Mouse (Mus musculus) heart, adult 18-20 months (tissue): ENCODE measurements around the gene Atp6v0d1. TPM values are rescaled to one million over a fixed set of nuclear protein-coding genes. Genes with fewer than 3 reads are reported as not detected.

Source experiments
- DNase-seq, 2 experiments: peaks; one replicate each; pipeline ENCODE4 v3.0.0; 2021 to 2022; ENCODE audit warnings: mixed read lengths in 1 of 2
- total RNA-seq, 2 experiments: library from RNA; stranded (reverse); gene quantifications; 2 replicates each; pipeline ENCODE4 v1.2.3; 2021

Gene Atp6v0d1
- total RNA-seq, 2 experiments from 2014 or later = 50.4 to 53.2 TPM

DNA sequence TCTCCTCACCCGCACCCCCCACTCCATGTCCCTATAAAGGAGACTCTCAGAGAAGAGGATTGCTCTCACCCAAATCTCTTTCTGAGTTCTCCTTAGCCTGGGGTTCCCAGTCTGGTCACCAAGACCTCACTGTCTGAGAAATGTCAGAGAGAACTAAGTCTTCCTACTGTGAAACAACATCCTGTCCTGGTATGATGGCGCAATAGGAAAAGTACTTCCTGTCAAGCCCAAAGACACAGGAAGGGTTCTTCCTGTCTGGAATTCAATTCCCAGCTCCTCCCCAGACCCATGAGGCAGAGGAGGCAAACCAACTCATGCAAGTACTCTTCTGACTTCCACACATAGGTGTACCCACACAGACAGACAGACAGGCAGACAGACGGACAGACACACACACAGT lies 61.2 kb downstream of the Atp6v0d1 start:
- DNase-seq = peak in 1 of 2 experiments; percentile 71

DNA sequence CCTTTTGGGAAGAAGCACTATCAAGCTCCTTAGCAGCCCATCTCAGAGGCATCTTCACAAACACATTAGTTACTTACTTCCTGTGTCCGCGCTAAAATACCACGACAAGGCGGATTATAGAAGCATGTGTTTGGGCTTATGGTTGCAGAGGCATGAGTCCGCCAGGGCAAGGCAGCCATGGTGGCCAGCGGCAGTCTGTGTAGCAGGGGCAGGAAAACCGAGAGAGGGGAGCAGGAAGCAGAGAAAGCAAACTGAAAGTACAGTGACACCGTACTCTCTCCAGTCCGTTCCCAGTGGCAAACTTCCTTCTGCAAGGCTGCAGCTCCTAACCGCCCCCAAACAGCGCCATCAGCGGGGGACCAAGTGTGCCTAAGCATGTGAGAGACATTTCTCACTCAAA lies 66.1 kb downstream of the Atp6v0d1 start:
- peak; percentile 26 to 38 for DNase-seq

DNA sequence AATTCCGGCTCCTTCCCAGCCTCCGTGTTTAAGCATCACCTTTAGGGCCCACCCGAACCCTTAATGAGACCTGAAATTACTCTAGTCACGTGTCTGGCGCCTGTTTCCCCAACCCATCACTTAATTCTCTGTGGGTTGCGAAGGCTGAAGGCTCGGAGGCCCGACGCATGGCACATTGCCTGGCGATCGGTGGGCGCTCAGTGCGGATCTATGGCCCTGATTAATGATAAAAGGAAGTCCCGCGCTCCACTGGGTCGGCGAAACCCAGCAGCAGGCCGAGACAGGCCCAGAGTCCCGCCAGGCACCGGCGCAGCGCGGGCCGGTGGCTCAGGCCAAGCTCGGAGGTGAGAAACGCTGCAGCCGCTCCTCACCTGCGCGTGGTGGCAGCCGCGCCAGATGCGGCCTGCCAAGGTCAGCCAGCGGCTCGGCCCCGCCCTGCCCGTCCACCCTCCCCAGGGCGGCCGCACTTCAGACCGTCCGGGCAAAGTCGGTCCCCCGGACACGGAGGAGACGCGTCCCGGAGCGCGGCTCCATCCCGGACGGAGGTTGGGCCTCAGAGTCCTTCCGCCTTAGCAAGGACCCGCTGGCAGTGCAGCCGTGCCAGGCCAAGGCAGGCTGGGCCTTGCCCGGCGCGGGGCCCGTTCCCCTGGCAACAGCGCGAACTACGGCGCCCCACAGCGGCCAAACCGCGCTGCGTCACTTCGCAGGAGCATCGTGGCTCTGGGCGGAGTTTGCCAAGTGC lies 69.2 kb downstream of the Atp6v0d1 start, which contains the start of gene Zdhhc1:
Gene Zdhhc1, minus strand, starts transcription at position 464 of the 742 bp plus-strand sequence.
- DNase-seq = peak; percentile 91 to 94

DNA sequence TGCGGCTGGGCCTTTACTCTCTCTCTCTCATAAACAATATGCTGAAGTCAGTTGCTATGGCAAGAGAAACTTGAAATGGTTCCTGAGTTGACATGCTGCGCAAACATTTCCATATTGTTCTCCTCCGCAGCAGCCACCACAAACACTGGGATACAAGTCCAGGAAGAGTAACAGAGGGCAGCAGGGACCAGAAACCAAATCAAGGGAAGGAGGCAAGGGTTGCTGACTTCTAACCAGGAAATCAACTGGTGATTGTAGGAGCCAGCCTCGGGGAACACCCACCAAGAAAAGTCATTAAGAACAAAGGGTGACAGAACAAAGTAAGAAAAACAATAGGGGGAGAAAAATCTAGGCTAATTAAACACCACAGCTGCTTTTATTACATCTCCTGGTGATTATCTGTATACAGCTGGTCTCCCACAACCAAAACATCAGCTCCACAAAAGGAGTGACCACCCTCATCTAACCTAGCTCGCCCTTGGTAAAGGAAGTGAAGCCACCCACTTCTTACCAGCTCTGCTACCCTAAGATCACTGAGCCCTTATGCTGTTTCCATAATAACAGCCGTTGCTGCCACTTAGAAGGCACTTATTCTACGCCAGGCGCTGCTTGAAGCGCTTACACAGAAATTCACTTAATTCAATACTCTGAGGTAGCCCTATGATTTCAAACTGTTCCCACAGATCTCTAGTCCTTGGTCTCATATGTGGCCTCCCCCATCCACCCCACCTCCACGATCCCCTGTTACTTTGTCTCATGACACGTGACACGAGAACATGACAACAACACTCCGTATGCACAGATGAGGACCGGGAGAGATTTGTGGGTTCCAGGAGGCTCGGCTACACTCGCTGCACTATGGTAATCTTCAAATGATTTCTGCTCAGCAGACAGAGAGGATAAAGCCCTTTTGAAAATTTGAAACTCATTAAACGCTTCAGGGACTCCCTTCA lies 70.2 kb downstream of the Atp6v0d1 start:
- peak in 1 of 2 experiments; percentile 38 for DNase-seq

DNA sequence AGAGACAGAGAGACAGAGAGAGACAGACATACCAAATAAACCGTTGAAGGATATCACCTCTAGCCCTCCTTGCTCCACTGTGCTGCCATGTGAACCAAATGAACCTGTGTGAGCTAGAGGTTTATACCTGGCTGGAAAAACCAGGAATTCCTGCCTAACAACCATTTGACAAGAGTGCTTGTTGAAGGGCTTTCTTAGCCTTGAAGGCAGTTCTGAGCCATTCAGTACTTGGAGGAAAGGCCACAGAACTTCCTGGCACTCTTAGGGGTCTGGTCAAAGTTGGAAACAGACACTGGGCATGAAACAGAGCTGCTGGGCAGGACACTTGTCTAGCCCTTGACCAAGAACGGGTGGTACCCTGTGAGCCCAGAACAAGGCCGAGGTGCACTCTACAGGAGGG lies 71.3 kb downstream of the Atp6v0d1 start:
- DNase-seq = no peak

DNA sequence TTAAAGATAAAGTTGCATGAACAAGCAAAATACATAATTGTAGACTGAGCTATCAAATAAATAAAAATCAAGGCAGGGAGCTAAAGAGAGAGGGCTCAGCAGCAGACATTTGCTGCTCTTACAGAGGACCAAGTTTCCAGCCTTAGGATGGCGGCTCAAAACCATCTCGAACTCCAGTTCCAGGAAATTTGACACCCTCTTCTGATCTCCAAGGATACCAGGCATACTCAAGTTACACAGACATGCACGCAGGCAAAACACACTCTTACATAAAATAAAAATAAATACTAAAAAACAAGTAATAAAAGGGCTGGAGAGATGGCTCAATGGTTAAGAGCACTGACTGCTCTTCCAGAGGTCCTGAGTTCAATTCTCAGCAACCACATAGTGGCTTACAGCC lies 72.4 kb downstream of the Atp6v0d1 start:
- no peak for DNase-seq

DNA sequence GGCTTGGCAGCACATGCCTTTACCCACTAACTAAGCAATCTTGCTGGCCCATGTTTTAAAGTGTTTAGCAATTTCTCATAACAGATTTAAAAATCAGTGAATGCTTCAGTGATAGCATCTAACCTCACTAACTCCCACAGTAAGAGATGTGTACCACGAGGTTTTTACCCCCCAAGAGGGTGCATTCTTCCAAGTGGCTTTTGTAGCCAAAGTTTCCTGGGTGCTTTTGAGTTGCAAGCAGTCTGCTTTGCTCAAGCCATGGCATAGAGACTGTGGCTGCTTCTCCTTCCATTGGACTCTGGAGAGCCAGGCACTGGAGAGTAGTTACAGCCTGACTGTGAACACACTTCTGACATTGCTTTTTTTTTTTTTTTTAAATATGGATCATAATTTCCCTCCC lies 76.6 kb downstream of the Atp6v0d1 start:
- no peak for DNase-seq

DNA sequence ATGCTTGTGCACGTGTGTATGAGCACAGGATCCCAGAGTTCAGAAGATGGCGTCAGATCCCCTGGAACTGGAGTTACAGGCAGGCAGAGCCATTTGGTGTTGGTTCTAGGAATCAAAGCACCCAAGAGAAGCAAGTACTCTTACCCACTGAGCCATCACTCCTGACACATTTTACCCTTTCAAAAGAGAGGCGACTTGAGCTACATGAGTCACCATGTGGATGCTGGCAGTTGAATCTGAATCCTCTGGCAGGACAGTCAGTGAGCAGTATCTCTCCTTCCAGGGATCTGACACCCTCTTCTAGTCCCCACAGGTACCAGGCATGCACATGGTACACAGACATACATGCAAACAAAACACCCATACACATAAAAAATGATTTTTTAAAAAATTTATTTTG lies 77.8 kb downstream of the Atp6v0d1 start:
- DNase-seq = no peak

DNA sequence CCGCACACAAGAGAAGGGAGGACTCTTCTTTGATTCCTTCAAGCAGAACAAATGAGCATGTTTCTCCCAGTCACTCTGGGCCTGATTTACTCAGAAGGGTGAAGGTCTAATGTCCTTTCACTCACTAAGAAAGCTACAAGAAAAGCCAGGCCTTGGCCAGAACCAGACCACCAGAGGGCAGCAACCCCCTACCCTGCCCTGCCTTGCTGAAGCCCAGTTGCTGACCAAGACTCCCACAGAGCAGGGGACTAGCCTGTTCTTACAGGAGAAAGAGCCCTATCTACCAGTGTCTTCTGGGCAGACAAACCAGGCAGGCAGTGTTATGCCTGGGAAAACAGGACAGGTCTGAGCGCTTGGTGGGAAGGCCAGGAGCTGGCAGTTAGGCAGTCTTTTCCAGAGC lies 81.5 kb downstream of the Atp6v0d1 start:
- DNase-seq = peak; percentile 69 to 75

DNA sequence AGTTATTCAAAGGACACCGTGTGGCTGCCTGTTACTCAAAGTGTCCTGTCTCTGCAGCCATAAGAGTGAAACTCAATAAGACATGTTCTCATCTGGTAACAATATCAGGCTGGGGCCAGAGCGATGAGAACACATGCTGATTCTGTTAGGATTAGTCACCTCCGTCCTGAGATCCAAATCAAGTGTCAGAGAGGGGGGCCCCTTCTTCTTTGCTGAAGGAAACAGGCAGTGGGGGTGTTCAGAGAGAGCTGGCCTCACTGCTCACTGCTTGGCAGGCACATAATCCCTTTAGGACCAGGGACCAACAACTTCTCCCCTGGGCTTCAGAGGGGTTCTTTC lies 81.8 kb downstream of the Atp6v0d1 start:
- DNase-seq = peak; percentile 35 to 54

DNA sequence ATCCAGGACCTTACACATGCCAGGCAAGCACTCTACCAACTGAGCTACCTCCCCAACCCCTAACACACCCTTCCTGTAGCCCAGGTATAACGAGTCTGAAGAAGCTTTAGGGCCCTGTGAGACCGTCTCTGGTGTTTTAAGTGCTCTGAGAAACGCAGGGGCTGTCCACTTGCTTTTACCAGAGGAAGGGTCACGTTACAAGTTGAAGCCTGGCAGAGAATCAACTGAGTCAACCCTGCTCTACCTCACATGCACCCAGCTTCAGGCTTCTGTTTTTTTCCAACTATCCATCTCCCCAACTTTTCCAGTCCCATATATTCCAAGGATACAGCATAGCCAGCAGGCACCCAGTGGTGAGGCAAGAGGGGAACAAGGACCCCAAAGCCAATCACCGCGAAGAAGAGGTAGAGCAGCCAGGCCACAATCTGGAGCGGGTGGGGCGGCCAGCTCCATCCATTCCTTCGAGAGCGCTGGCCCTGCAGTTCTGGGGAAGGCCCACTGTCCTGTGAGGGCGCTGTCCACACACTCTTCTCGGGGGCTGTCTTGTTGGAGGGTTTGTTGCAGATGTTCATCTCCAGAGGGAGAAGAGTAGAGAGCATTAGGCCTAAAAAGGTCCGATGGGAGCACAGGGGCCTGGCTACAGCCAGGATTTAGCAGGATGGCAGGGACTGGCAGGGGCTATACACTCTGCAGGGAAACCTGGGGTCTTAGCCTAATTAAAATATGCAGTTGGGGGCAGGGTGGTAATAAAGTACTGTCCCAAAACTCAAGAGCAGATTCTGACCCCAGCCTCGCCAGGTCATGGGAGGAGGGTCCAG lies 82.4 kb downstream of the Atp6v0d1 start:
- DNase-seq = peak; percentile 73 to 78

DNA sequence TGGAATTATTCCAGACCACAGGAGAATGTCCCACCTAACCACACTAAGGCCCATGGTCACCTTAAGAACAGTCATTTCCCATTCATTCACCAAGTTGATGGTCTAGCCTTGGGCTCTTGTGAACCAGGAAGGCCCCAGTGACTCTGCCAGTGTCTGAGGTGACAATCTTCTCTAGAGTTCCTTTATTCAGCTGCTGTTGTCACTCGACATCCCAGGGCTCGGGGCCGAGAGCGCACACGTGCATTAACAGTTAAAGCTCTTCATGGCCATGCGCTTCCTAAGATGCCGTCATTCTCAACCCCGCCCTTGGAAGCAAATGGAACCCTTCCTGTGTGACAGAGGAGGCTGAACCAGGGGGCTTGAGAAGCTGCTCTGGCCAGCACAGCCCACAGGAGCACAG lies 83.7 kb downstream of the Atp6v0d1 start:
- DNase-seq = peak in 1 of 2 experiments; percentile 14

DNA sequence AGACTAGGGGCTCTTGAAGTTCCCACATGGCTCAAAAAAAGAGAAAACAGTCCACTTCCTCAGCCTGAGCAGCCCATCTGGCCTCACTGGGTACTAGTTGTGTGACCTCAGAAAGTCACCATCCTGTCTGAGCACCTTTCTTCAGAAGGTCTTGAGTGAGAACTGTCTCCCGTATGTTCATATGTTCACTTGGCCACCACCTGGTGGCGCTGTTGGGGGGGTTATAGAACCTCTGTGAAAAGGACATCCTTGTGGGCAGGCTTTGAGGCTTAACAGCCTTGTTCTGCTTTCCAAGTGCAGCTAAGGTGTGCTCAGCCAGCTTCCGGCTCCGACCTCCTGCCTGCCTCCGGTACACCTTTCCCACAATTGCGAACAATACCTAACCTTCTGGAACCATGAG lies 84.4 kb downstream of the Atp6v0d1 start:
- DNase-seq = peak in 1 of 2 experiments; percentile 36

DNA sequence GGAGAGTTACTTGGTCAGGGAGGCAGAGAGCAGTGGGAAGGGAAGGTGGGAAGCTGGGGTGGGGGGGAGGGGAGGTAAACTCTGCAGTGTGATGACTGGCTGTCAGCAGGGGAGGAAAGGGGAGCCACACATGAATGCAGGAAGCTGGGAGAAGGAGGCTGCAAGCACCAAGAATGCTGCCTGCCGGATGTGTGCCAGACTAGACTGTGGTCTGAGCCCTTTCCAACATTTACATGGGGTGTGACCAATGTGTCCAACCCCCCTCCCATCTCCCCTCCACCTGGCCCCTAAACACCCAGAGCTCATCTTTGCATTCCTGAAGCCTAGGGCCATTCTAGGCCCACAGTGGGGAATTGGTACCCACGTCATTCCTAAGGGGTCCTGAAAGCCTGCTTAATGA lies 84.8 kb downstream of the Atp6v0d1 start:
- no peak for DNase-seq

DNA sequence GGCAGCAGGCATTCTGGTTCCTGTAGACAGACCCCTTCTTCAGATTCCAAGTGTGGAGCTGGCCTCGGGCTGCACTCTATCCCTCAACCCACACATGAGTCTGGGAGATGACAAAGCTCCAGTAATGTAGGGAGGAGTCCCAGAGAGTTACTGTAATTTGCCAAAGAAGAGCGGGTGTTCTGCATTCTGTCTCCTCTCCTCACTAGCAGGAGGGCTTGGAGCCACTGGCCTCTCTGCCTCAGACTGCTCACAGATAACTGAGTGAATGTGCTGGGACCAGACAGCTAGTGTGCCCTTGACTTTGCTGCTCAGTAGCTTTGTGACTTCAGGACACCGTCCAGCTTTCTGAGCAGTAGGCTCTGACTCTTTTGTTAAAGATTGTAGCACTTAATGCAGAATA lies 88.1 kb downstream of the Atp6v0d1 start:
- DNase-seq = peak in 1 of 2 experiments; percentile 34

DNA sequence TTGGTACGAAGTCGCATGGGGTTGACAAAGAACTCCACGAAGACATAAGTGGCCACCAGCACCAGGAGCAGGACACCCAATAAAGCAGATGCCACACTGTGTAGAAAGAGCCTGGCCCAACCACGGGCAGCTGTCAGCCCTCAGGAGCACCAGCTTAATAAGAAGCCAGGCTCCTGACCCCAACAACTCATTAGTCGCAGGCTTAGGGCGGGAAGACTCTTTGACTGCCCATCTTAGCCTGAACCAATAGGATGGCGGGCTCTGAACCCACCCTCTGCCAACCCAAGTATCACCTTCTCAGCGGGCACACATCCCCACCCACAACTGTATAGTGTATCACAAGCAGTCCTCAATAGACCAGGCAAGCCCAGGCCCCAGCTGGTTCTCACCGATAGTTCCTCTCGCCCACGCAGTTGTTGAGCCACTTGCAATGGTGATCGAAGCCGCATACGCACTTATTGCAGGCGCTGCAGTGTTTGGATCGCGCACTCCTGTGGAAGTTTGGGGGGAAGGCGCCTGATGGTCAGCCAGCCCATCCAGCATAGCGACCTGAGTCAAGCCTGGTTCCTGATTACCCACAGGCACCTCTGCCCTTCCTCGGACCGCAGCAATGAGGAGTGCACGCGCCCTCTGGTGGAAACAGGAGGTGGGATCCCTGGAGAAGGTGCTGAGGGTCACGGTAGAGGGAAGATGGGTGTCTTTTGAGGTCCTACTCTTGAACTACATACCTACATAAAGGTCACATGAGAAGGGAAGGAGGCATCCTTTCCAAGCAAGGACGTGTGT lies 89.0 kb downstream of the Atp6v0d1 start:
- DNase-seq = peak; percentile 73 to 80

DNA sequence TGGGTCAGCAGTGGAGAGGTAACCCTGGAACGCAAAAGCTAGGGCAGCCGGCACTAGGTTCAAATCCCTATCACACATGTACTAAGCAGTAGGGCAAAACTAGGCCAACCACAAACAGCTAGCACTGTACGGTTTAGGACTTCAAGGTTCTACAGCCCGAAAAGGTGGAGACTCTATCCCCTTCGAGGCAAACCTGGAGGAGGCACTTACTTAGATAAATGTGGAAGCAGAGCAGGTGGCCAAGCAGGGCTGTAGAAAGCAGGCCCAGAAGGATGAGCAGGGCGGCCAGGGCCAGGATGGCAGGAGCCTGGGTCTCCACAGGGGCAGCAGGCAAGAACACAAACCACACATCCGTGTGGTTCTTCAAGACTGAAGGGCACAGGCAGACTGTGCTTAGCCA lies 89.7 kb downstream of the Atp6v0d1 start:
- DNase-seq = peak in 1 of 2 experiments; percentile 9

DNA sequence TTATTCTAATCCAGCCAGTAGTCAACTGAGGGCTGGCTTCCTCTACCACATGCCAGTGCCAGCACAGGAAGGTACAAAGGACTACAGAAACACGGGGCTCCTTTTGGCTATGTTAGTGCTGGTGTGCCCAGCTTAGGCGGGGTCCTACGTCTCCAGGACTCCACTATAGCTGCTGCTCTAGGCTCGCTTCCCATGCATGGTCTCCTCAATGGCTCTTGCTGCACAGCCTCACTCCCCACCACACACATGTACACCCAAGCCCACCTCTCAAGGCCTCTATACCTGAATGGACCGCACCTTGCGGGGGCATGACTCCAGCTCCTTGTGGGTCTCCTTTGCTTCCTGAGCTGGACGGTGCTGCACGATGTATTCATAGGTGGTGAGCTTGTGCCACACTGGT lies 90.1 kb downstream of the Atp6v0d1 start:
- DNase-seq = peak in 1 of 2 experiments; percentile 10

DNA sequence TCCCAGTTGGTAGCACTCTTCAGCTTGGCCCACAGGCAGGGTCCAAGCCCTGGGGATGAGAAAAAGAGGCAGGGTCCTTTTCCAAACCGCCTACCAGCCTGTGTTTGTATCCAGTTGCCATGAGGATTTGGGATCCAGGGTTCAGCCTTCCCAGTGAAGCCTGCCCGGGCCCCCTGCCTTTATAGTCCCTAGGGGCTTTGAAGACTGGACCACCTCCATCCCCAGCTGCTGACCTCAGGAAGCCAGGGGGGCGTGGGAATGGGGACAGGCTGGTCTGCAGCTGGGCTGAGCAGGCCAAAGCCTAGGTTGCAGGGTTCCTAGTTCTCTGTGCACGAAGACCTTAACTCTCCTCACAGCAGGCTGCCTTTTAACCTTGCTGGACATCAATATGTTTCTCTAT lies 90.6 kb downstream of the Atp6v0d1 start:
- DNase-seq = peak; percentile 79 to 84

DNA sequence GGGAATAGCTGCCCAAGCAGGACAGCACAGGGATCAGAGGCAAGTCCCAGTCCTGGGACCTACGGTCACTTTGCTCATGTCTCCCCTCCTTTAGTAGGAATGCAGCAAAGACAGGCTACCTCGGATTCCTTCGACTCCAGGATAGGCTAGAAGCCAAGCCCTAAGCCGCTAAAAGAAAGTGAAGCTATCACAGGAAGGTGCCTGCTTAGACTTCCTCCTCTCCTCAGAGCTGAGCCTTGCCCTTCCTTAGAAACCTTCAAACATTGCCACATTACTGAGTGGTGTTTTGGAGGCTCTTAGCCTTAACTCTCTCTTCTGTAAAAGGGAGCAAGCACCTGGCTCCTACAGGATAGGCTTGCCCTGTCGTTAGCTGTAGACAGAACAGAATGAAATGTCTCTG lies 91.2 kb downstream of the Atp6v0d1 start:
- DNase-seq = peak in 1 of 2 experiments; percentile 45
